Mouse (Mus musculus) hindbrain, embryonic 10.5 days (tissue): Measurements from ENCODE around the gene Shb. TPM values are rescaled to one million over a fixed set of nuclear protein-coding genes. Genes with fewer than 3 reads are reported as not detected.
A peak's percentile ranks its signal among the peaks of the same experiment; 100 is the strongest.

Experiments
- DNase-seq: peaks from one replicate; pipeline ENCODE4 v3.0.0-alpha.2; 2017; ENCODE audit warnings: low spot score
- H3K27ac ChIP-seq: fragments of 300-500 bp; sonication (generic); 2 replicates; pipeline ENCODE4 v1.5.1; 2016; ENCODE audit warnings: mild to moderate bottlenecking, moderate library complexity
- H3K27me3 ChIP-seq: fragments of 300-500 bp; sonication (generic); 2 replicates; pipeline ENCODE4 v1.6.1; 2016; ENCODE audit warnings: mild to moderate bottlenecking; ENCODE audit not compliant: poor library complexity, insufficient read depth, severe bottlenecking
- H3K36me3 ChIP-seq: fragments of 300-500 bp; sonication (generic); 2 replicates; pipeline ENCODE4 v1.6.1; 2016; ENCODE audit warnings: mild to moderate bottlenecking, moderate library complexity
- H3K4me1 ChIP-seq: fragments of 300-500 bp; sonication (generic); replicated peaks from 2 replicates; pipeline ENCODE4 v1.6.1; 2016; ENCODE audit warnings: mild to moderate bottlenecking
- H3K4me3 ChIP-seq: fragments of 300-500 bp; sonication (generic); 2 replicates; pipeline ENCODE4 v1.5.1; 2016; ENCODE audit warnings: mild to moderate bottlenecking, moderate library complexity
- H3K9me3 ChIP-seq: fragments of 300-500 bp; sonication (generic); 2 replicates; pipeline ENCODE4 v1.6.1; 2016; ENCODE audit warnings: mild to moderate bottlenecking, moderate library complexity
- WGBS: fragments of 180-500 bp; shearing (Covaris S2); methylation state at CpG from one replicate; pipeline ENCODE4 v1.1.7; 2016; 5-methylcytosine and 5-hydroxymethylcytosine counted together
- polyA plus RNA-seq: library from polyadenylated mRNA; unstranded; fragments of >200 nt; fragmentation: Nextera tagmentation; extraction: Ambion mirVana; gene quantifications from 2 replicates; pipeline ENCODE4 v1.2.1, GENCODE M21; 2016

The Shb gene
- polyA plus RNA-seq: 3.2 and 3.7 TPM in 2 replicates

GRCm38 (mm10) chr4:45532375-45532774 is at the start of gene Shb:
TSS of gene Shb (minus strand) at chr4:45532470.
- Histone ChIP-seq H3K4me1 (peaks cover 59% of the 10 kb centered on the region), H3K27ac (peak within 1 kb of the TSS; percentile 93), H3K9me3 (no peaks in the 10 kb centered on the region), H3K27me3 (peaks cover 23% of the 10 kb centered on the region), H3K4me3 (peak within 1 kb of the TSS; percentile 78), H3K36me3 (no peaks in the 10 kb centered on the region)
- 19% methylated on average over 7 of the region's 7 CpGs for WGBS
- DNase-seq: peak; percentile 30

DNA sequence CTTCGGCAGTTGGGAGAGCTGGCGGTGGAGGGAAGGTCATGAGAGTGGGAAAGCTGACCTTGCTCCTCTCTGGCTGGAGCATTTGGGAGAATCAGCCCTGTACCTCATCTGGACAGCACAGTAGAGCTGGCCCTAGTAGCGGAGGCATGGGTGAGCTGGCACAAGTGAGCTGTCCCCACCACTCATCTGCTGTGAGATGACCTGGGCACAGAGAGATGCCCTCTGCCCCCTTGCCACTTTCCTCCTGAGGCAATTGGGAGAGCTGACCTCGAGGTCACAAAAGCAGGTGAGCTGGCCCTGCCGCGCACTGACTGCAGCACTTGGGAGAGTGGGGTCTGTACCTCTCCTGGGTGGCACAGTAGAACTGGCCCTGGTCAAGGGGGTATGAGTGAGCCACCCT is 48.8 kb upstream of the Shb start:
- Histone ChIP-seq H3K36me3 (no peaks in the 10 kb centered on the region), H3K4me1 (peaks cover 37% of the 10 kb centered on the region), H3K4me3 (no peak overlapping the region), H3K27me3 (peaks cover 31% of the 10 kb centered on the region), H3K27ac (0 out of 2 replicates have a peak overlapping the region, but pooled peaks have one; percentile 6), H3K9me3 (no peaks in the 10 kb centered on the region)
- WGBS: 86% methylated on average over 6 of the region's 6 CpGs
- no peak for DNase-seq

GRCm38 (mm10) chr4:45578554-45579370 is 46.5 kb upstream of the Shb start:
- 23% methylated on average over 22 of the region's 22 CpGs for WGBS
- DNase-seq: peak; percentile 73
- Histone ChIP-seq H3K27me3 (peaks cover 7% of the 10 kb centered on the region; the same call in 1 of the 2 replicates), H3K4me3 (no peak overlapping the region), H3K4me1 (peaks cover 34% of the 10 kb centered on the region), H3K27ac (peak overlapping the region; percentile 47; the same call in 1 of the 2 replicates), H3K9me3 (no peaks in the 10 kb centered on the region), H3K36me3 (no peaks in the 10 kb centered on the region)

DNA sequence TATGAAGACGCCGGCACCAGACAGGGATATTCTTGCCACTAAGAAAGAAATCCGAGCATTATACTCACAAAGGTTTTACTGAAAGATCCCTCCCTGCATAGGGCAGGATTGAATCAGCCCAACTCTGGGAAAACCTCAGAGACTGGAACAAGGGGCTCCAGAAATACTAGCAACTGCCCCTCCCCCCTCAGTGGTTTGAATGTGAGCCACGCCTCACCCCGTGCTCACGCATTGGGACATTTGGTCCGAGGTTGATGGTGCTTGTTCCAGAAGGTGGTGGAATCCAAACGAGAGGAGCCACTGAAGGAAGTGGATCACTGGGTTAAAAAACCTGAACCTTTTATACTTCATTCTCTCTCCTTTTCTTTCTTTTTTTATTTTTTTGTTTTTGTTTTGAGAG is 45.4 kb upstream of the Shb start:
- WGBS: 59% methylated on average over 8 of the region's 8 CpGs

DNA sequence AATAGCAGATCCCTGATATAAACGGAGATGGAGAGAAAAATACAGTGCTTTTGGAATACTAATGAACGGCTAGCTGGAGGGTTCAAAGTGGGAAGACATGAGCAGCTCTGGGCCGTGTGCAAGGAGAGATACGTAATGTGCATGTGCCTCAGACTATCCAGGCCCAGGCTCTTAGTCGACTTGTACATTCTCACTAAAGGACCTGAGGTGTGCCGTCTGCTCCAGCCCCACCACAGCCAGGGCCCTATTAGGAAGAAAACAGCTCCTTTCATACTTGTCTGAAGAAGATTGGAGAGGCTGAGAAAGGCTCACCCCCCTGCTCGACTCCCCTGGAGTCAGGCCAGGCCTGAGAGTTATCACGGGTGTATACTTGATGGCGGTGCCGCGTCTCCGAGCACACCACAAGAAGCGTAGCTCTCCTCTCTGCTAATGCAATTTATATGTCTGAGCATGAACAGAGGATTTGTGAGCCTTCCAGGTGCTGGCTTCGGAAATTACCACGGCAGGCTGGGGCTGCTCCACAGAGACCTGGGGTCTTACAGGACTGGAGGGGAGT is 42.4 kb upstream of the Shb start:
- no peaks in the 10 kb centered on the region for H3K36me3 ChIP-seq
- H3K9me3 ChIP-seq: no peaks in the 10 kb centered on the region
- DNase-seq: no peak
- WGBS: 90% methylated on average over 15 of the region's 15 CpGs
- H3K27me3 ChIP-seq: no peaks in the 10 kb centered on the region
- peaks cover 29% of the 10 kb centered on the region for H3K4me1 ChIP-seq
- no peak overlapping the region for H3K4me3 ChIP-seq
- H3K27ac ChIP-seq: no peak overlapping the region

More for the DNA sequence above, 45.4 kb upstream of the Shb start:
- 0 out of 2 replicates have a peak, but pooled peaks cover 3% of the 10 kb centered on the region for H3K27me3 ChIP-seq
- DNase-seq: no peak
- no peaks in the 10 kb centered on the region for H3K36me3 ChIP-seq
- H3K9me3 ChIP-seq: no peaks in the 10 kb centered on the region
- H3K27ac ChIP-seq: peak overlapping the region; percentile 45; the same call in 1 of the 2 replicates
- H3K4me3 ChIP-seq: no peak overlapping the region
- H3K4me1 ChIP-seq: peaks cover 30% of the 10 kb centered on the region

- Histone ChIP-seq H3K27me3 (no peaks in the 10 kb centered on the region), H3K27ac (no peak overlapping the region), H3K36me3 (no peaks in the 10 kb centered on the region), H3K4me1 (0 out of 2 replicates have a peak, but pooled peaks cover 4% of the 10 kb centered on the region), H3K4me3 (no peak overlapping the region), H3K9me3 (no peaks in the 10 kb centered on the region)
- WGBS: 82% methylated on average over 5 of the region's 5 CpGs
- no peak for DNase-seq
Observed at GRCm38 (mm10) chr4:45569521-45569920, 37.3 kb upstream of the Shb start.

GRCm38 (mm10) chr4:45558211-45558610 is 25.9 kb upstream of the Shb start:
- 82% methylated on average over 5 of the region's 5 CpGs for WGBS
- DNase-seq: no peak
- H3K27ac ChIP-seq: no peak overlapping the region
- H3K27me3 ChIP-seq: no peaks in the 10 kb centered on the region; the same call in 1 of the 2 replicates
- no peaks in the 10 kb centered on the region for H3K36me3 ChIP-seq
- no peaks in the 10 kb centered on the region for H3K4me1 ChIP-seq
- H3K4me3 ChIP-seq: no peak overlapping the region
- no peaks in the 10 kb centered on the region for H3K9me3 ChIP-seq

DNA sequence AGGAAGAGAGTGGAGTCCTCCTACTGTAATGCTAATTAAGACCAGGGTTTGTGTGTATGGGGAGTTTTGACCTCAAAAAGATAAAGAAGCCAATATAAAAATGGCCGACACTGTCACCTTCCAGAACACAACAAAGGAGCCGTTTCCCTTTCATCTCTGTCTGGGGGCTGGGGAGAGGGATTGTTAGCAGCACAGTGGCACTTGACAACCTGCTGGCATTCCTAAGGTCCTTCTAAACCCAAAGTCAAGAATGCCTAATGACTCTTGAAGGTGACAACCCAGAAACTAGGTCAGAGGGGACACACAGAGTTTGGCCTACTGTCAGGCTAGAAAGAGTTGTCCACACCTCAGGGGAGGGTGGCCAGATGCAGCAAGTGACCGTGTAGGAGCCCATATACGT is 20.3 kb upstream of the Shb start:
- Histone ChIP-seq H3K4me1 (peaks cover 19% of the 10 kb centered on the region; the same call in 1 of the 2 replicates), H3K4me3 (no peak overlapping the region), H3K27ac (no peak overlapping the region), H3K36me3 (no peaks in the 10 kb centered on the region), H3K27me3 (no peaks in the 10 kb centered on the region), H3K9me3 (no peaks in the 10 kb centered on the region)
- WGBS: 48% methylated on average over 4 of the region's 4 CpGs
- DNase-seq: no peak

DNA sequence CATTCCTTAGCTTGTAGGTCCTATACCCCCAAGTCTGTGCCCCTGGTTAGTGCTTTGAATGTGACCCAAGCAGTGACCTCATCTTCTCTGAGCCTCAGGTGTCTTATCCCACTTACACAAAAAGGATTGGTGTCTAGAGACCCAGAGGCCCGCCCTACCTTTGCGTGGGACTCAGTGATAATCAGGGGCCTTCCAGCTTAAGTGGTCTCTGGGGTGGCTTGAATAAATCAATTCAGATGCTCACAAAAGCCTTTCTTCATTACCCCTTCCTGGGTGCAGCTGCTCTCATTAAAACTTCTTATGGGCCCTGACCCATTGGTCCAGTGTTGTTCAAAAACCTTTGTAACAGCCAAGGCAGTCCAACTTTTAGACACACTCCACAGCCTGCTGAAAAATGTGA is 18.7 kb upstream of the Shb start:
- DNase-seq: no peak
- H3K27me3 ChIP-seq: no peaks in the 10 kb centered on the region
- H3K4me1 ChIP-seq: peaks cover 19% of the 10 kb centered on the region; the same call in 1 of the 2 replicates
- no peaks in the 10 kb centered on the region for H3K9me3 ChIP-seq
- no peak overlapping the region for H3K4me3 ChIP-seq
- no peaks in the 10 kb centered on the region for H3K36me3 ChIP-seq
- no peak overlapping the region for H3K27ac ChIP-seq
- 67% methylated on average over 2 of the region's 2 CpGs for WGBS

DNA sequence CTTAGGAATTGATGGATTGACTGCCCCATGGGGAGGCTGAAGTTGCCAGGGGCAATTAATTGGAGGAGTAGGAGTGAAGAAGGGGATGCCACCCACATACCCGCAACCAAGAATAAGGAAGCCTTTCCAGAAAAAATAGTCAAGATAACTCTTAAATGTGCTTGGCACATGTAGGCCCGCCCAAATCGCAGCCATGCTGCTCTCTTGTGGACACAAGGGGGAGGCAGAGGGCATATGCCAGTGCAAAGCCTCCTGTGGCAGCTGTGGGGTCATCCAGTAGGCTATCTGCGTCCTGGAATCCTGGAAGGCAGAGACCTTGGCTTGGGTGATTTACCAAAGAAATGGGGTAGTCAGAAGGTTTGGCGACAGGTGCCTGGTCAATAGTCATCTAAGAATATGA is 17.2 kb upstream of the Shb start:
- Histone ChIP-seq H3K4me1 (peaks cover 19% of the 10 kb centered on the region; the same call in 1 of the 2 replicates), H3K36me3 (no peaks in the 10 kb centered on the region), H3K27me3 (no peaks in the 10 kb centered on the region), H3K9me3 (no peaks in the 10 kb centered on the region), H3K4me3 (no peak overlapping the region), H3K27ac (no peak overlapping the region)
- 72% methylated on average over 5 of the region's 5 CpGs for WGBS
- DNase-seq: no peak

- Histone ChIP-seq H3K27me3 (no peaks in the 10 kb centered on the region; the same call in 1 of the 2 replicates), H3K4me1 (0 out of 2 replicates have a peak, but pooled peaks cover 3% of the 10 kb centered on the region), H3K9me3 (no peaks in the 10 kb centered on the region), H3K27ac (no peak overlapping the region), H3K36me3 (no peaks in the 10 kb centered on the region), H3K4me3 (no peak overlapping the region)
- 64% methylated on average over 8 of the region's 8 CpGs for WGBS
- no peak for DNase-seq
Observed at GRCm38 (mm10) chr4:45545851-45546250, 13.6 kb upstream of the Shb start.

- Histone ChIP-seq H3K4me1 (no peaks in the 10 kb centered on the region), H3K4me3 (no peak overlapping the region), H3K27ac (no peak overlapping the region), H3K27me3 (no peaks in the 10 kb centered on the region; the same call in 1 of the 2 replicates), H3K9me3 (no peaks in the 10 kb centered on the region), H3K36me3 (no peaks in the 10 kb centered on the region)
- WGBS: 92% methylated on average over 3 of the region's 3 CpGs
- DNase-seq: no peak
Observed at GRCm38 (mm10) chr4:45543481-45544051, 11.3 kb upstream of the Shb start.
